Mouse (Mus musculus) lung, adult 18-20 months (tissue): ENCODE measurements around the gene Olfr1012.
"Not testable (repeated sequence)": the region's sequence is repeated elsewhere in the genome, so short reads cannot be mapped to it uniquely, and the experiment has no call there.

ENCODE experiments used
- DNase-seq, 2 experiments: peaks; one replicate each; pipeline ENCODE4 v3.0.0; 2022; ENCODE audit warnings: mixed read lengths in 2 of 2

Olfr1012 gene

DNA sequence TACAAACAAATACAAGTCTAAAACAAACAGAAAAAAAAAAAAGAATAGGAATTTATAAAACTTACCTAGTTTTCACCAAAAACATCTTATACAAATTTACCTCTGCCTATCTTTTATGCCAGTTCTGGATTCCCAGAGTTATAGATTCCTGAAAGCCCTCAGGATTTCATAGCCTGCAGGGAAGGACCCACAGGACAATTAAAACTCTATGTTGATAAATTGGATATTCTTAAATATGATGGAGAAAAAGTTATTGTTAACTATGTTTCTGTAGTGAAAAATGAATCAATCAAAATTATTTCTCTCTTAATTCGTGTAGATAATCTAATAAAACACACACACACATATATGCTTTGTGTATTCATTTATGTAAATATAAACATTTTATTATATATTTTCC lies at the start of gene Olfr1012:
Olfr1012 (minus strand) TSS at position 101 of the 400 bp plus-strand sequence.
- no peak for DNase-seq

DNA sequence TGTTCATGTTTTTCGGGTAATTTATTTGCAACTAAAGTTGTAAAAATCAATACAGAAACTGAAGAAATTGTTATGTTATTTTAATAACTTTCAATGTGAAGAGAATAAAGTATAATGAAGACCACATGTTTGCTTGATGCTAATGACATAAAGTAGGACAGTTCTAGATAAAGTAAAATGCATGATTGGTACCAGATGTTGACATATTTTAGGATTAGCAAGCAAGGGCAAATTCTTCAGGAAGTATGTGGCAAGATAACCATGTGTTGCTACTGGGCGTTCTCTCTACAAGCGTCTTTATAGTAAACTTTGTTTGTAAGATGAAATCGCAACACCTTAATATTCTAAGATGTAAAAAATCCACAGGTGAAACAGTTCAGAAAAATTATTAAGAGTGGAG lies 41.9 kb upstream of the Olfr1012 start:
- DNase-seq = no peak

- DNase-seq = no peak
These were observed 39.9 kb upstream of the Olfr1012 start, which contains the start of gene Olfr1016 for GRCm38 (mm10) chr2:85802444-85802843. Gene Olfr1016 (minus strand): TSS chr2:85802544.

GRCm38 (mm10) chr2:85792331-85792730 lies 29.8 kb upstream of the Olfr1012 start:
- DNase-seq = no peak

DNA sequence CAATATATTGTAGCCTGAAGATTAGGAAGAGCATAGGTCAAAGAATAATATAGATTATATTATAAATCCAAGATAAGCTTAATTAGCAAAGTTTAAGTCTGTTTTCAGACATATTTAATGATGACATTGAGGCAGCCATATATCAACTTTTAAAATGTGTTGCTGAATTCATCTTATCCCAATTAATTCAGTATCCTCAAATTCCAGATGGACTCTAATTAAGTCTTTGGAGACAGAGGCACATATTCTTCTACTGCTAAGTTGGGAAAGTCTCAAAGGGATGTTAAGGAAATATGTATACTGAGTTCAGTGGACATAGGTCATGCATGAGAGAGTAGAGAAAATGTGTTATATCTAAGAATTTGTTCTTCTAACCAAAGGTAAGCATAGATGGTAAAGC lies 19.2 kb upstream of the Olfr1012 start, which contains the start of gene Olfr1015:
Olfr1015 (plus strand) TSS at position 301 of the 400 bp plus-strand sequence.
- no peak for DNase-seq

DNA sequence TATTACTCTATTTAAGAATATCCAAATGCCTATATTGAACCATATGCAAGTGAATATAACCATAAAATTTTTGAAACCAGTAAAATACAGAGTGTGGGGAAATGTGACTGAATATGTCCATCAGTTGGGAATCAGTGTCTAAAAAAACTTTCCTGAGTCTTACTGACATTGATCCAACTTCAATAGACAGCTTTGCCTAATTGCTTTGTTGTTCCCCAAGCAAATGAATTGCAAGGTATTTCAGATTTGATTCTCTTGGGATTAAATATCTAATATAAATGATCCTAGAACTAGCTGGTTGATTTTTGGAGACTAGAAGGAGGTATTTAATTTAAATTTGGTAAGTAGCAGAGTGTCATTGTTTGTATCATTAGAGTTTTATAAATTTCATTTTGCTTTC lies 9.8 kb upstream of the Olfr1012 start, which contains the start of gene Olfr1014:
Olfr1014 (plus strand) TSS at position 301 of the 400 bp plus-strand sequence.
- no peak for DNase-seq

GRCm38 (mm10) chr2:85766798-85767197 lies 4.2 kb upstream of the Olfr1012 start, which contains the start of gene Olfr1013:
Gene Olfr1013 (plus strand): TSS chr2:85767098.
- no peak for DNase-seq

GRCm38 (mm10) chr2:85753822-85754221 lies 8.7 kb downstream of the Olfr1012 start:
- DNase-seq = no peak

DNA sequence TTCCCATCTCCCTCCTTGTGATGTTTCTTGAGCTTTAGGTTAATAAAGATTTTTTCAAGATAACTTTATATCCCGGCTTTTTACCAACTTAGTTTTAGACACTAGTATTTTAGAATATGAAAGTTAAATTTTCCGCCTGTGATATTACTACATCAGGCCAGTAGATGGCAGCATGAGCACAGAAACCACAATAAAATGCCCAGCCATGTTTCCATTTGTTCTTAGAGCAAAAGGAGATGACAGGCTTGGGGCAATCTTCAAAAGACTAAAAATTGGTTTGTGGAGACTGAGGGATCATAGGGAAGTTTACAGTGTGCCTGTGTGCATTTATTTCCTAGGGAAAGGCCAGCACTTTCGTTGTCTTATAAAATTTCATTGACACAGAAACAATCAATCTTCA lies 36.8 kb downstream of the Olfr1012 start:
- DNase-seq = no peak

DNA sequence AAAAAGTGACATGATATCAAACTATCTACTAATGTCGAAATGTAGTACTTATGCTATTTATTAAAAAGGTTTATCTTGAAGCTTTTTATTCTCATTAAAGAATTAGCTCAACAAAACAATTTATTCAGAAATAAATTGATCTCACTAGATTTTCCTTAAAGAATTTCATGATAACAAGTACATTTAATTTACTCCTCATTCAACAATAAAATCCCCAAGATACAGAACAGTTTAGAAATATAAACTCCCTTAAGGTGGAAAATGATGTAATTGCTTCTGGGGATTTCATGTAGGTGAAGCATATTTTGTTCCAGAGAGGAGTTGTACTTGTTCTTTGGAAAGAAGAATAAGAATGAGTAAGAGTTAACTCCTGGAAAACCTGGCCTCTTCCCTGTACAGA lies 47.4 kb downstream of the Olfr1012 start, which contains the start of gene Olfr1009:
Olfr1009 (plus strand) TSS at position 301 of the 400 bp plus-strand sequence.
- no peak for DNase-seq

DNA sequence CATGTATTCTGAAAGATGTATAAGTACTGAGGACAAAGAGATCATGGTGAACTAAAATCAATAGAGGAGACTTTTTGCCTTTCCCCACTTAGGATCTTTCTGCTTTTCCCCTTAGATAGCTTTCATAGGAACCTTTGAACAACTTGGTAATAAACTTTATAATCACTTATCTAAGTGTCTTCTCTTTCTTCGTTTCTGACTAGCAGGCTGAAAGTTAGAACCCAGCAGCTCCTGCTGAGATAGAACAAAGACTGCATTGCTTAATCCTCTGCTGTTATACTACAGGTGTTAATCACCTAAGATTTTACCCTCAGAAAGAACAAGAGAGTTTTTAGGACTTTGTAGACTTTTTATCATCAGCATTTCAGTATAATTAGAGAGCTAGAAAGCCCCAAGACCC lies 51.4 kb downstream of the Olfr1012 start:
- no peak for DNase-seq

DNA sequence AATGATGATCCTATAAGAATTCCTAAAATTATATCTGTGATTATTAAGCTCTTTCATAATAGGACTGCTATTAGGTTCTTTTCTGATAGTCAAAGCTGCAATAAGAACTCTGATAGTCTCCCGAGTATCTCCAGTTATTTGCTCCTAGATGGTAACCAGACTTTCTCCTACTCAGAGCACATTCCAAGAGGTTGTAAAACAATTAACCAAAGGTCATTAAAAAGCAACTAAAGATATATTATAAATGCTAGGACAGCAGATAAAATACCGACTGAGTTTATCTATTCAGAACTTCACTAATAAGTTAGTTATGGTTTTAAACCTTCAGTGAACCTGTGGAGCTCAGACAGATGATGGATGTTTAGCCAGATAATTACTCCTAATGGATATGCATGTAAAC lies 51.9 kb downstream of the Olfr1012 start:
- not testable (repeated sequence) for DNase-seq
